Mouse (Mus musculus) monocyte, adult 5-6 weeks (primary cell): ENCODE results near the gene Pitpnc1. TPM values are rescaled to one million over a fixed set of nuclear protein-coding genes. Genes with fewer than 3 reads are reported as not detected.

Experiments used
- ATAC-seq: fragments of 153-309, 156-312 bp; replicated peaks from 2 replicates; pipeline ENCODE4 v1.8.0; 2017; ENCODE audit warnings: mild to moderate bottlenecking; ENCODE audit not compliant: low TSS enrichment, insufficient number of reproducible peaks, severe bottlenecking, poor library complexity, low FRiP score
- total RNA-seq: library from RNA; stranded (forward); fragments of 200-1000, 200-491, 200-594 nt; gene quantifications from 3 replicates; pipeline ENCODE4 v1.2.3, GENCODE M21; 2017

Gene Pitpnc1
- total RNA-seq, 1 experiment from 2014 or later = 18.5 TPM

GRCm38 (mm10) chr11:107237532-107237931 is 233.0 kb downstream of the Pitpnc1 start:
- ATAC-seq = no peak

- no peak for ATAC-seq
Observed at GRCm38 (mm10) chr11:107233252-107233890, 237.1 kb downstream of the Pitpnc1 start.

GRCm38 (mm10) chr11:107230128-107230527 is 240.4 kb downstream of the Pitpnc1 start:
- ATAC-seq = no peak

DNA sequence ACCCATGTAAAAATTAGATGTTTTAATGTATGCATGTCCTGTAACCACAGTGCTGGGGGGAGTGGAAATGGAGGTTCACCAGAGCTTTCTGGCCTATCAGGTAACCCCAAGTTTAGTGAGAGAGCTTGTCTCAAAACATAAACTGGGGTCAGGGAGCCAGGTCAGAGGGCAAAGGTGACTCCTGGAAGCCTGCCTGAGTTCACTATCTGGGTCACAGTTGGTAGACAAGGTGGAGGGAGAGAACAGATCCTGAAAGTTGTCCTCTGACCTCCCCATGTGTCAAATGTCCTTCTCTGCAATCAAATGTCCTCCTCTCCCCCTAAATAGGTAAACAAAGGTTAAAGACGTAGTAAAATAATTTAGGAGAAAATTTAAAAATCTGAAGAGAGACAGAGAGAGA is 244.1 kb downstream of the Pitpnc1 start:
- no peak for ATAC-seq

GRCm38 (mm10) chr11:107226013-107226412 is 244.5 kb downstream of the Pitpnc1 start:
- no peak for ATAC-seq

DNA sequence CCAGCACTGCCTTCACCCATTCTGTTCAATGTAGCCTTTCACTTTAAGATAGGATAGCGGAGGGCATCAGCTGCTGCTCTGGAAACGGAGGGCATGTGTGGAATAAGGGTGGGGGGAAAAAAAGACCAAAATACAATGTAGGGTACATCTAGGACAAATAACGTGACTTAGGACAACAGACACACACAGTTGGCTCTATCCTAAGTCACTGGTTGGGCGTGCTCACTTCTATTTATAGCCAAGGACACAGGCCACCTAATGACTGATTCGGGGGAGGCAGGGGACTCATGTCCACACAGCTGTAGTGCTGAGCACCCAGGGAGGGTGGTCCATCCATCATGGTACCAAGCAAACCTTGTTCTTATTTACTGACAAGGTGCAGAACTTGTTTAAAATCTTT is 245.2 kb downstream of the Pitpnc1 start:
- no peak for ATAC-seq

DNA sequence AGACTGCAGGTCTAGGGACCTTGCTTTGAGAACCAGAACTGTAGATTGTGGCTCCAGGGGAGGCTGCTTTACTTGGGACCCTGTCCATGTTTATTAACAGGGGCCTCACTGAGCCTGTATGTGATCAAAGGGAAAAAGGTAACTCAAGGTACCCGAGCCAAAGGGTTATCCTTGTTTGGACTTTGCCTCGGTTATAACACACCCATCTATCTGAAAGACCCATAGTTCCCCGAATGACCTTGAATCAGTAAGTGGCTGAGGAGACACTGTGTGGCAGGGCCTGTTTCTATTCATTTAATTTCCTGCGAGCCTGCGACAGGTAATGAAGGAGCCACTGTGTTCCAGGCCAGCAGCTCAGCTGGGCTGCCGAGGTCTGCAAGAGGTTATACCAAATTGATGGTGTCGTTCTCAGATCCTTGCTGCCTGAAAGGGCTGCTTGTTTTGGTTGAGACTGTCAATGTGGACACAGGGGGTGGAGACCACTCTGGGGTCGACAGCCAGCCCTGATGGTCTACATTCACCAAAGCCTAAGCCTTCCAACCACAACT is 246.8 kb downstream of the Pitpnc1 start:
- no peak for ATAC-seq

- no peak for ATAC-seq
Observed at GRCm38 (mm10) chr11:107223169-107223561, 247.3 kb downstream of the Pitpnc1 start.

GRCm38 (mm10) chr11:107222531-107223168 is 247.8 kb downstream of the Pitpnc1 start:
- ATAC-seq = no peak

DNA sequence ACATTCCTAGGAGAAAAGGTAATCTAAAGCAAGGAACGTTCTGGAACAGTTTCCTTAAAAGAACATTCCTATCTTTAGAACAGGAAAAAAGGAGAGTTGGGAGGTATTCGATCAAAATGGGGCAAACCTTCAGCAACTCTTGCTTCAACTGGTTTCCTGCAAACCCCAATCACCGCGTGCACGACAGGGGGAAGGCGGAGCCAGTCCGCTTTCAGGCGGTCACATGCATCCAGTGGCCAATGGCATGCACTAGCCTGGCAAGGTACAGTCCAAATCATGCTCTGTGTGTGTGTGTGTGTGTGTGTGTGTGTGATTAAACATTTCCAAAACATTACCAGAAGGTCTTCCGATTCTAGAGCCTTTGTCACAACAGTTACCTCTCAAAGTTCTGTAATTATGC is 255.4 kb downstream of the Pitpnc1 start:
- ATAC-seq = no peak

DNA sequence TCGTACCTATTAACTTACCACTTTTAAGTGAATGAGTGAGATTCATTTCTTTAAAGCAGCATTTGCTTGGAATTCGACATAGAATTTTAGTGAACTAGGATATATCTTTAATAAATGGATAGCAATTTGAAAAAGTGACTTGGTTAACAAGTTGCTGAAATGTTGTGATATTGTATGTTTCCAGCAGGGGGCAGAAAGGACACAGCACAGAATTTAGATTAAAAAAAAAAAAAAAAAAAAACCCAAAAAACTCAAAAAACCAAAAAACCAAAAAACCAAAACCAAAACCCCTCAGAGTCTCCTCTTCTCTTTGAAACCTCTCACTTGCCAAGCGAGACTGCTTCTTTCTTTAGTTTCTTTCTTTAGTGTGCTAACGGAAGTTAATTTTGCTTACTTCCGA is 256.8 kb downstream of the Pitpnc1 start:
- ATAC-seq = no peak

DNA sequence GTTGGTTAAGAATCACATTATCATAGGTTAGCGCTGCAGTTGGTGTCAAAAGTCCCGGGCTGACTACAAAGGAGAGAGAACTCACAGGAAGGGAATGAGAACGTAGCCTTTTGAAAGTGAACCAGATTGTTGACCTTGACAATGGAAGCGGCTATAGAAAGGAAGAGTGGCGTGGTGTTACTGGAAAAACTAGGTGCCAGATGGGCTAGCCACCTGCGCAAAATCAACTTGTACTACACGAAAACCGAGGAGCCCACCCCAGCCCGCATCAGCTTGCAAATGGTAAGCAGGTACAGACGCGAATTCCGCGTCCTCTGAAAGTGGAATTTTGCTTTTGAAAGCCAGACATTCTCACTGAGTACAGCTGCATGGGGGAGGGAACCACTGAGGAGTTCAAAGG is 260.7 kb downstream of the Pitpnc1 start:
- no peak for ATAC-seq

- no peak for ATAC-seq
Observed at GRCm38 (mm10) chr11:107201773-107202172, 268.7 kb downstream of the Pitpnc1 start.

GRCm38 (mm10) chr11:107199281-107199680 is 271.2 kb downstream of the Pitpnc1 start:
- 0 out of 2 replicates have a peak, but pooled peaks have one; percentile 63 for ATAC-seq

- no peak for ATAC-seq
Observed at GRCm38 (mm10) chr11:107195334-107195733, 275.2 kb downstream of the Pitpnc1 start.

GRCm38 (mm10) chr11:107190376-107190775 is 280.1 kb downstream of the Pitpnc1 start:
- ATAC-seq = no peak

GRCm38 (mm10) chr11:107188565-107189552 is 281.6 kb downstream of the Pitpnc1 start, which contains the start of gene Nol11:
Nol11 (minus strand) TSS chr11:107189381.
- ATAC-seq = peak; percentile 99

- ATAC-seq = no peak
Observed at GRCm38 (mm10) chr11:107183777-107184176, 286.7 kb downstream of the Pitpnc1 start.

- no peak for ATAC-seq
Observed at GRCm38 (mm10) chr11:107161215-107161614, 309.3 kb downstream of the Pitpnc1 start.
